Mouse (Mus musculus) mesoderm, embryonic 11.5 days (tissue): ENCODE results near the gene A630076J17Rik.

Source experiments
- DNase-seq: peaks from one replicate; pipeline ENCODE4 v3.0.0-alpha.2; 2012; ENCODE audit warnings: low read depth, low spot score

Gene A630076J17Rik

DNA sequence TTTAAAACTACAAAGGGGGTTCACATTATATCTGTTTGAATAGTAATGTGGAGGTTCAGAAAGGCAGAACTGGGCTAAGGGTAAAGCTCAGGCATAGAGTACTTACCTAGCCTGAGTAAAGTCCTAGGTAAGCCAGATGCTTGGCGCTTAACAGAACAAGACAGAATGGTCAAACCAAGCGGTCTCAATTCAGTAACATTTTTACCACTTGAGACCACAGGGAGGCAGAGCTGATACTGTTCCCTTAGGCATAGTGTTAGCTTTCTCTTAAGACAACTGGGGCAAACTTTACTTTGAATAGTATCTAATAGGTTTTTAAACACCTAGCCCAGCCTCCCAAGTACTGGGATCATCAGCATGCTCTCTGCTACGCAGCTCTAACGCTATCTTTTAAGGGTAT lies 45.6 kb downstream of the A630076J17Rik start:
- DNase-seq = no peak

DNA sequence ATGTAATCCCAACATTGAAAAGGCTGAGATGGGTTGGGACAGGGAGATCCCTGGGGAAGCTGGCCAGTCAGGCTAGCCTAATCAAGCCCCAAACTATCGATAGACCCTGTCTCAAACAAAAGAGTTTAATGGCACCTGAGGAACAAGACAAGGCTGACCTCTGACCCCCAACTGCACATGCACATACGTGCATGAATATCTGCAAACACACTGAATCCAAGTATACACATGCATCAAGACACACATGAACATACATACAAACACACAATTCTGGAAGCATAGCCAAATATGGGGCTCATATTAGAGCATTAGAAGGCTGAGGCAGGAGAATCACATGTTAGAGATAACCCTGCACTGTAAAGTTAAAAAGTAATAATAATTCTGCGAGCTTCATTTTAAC lies 46.2 kb downstream of the A630076J17Rik start:
- DNase-seq = no peak

DNA sequence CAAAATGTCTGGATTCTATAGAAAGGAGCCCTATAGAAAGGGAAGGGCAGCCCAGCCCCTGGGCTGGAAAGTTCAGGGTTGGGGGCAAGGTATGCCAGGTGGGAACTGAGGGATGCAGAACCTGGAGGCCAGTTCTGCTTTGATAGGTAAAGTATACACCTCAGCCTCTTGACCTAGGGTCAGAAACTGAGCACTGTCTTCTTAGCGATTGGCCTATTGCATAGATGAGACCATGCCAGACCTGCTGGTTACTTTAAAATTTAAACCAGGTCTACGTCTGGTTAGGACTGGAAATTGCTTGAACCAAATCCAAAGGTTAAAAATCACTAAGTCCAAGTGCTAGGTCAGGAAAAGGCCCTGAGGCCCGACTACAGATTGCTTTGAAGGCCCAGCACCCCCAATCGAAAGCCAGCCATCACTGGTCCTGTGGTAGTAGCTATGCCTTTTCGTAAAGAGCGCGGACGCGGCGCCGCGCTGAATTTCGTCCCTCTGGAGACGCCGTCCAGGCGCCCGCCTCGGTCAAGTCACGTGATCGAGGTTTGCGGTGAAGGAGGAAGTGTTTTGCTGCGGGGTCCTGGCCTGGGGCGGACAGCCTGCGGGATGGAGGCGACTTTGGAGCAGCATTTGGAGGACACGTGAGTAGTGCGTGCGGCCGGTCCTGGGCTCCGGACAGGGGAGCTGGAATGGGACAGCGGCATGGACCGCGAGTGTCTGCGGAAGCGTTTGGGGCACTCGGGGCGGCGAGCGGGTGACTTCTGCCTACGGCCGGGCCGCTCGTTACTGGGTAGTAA lies 48.3 kb downstream of the A630076J17Rik start, which contains the start of gene Lamtor5:
Gene Lamtor5 (plus strand): TSS at position 380 of the 791 bp plus-strand sequence.
- peak; percentile 91 for DNase-seq
